Mouse (Mus musculus) urinary bladder, postnatal 25 days (tissue): ENCODE results near the gene Hist1h2ah.

Experiments used
- DNase-seq: peaks from one replicate; pipeline ENCODE4 v3.0.0; 2022; ENCODE audit warnings: low spot score

Hist1h2ah gene

DNA sequence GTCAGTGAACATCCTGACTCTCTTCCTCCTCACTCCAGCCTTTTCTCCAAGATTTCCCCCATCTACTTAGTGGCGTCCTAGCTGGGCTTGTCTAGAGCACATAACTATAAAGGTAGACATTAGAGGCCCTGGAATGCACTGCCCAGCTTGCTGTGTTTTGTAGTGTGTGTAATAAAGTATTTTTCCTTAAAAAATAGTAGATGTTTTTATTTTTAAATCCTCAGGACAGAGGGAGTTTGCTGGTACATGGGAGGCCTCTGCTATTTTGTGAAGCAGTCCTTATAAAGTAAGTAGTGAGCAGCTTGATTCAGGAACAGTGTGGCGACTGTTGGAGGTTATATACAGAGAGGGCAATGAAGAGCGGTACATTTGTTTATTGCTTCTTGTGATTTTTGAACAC lies 26.7 kb downstream of the Hist1h2ah start:
- DNase-seq: no peak

DNA sequence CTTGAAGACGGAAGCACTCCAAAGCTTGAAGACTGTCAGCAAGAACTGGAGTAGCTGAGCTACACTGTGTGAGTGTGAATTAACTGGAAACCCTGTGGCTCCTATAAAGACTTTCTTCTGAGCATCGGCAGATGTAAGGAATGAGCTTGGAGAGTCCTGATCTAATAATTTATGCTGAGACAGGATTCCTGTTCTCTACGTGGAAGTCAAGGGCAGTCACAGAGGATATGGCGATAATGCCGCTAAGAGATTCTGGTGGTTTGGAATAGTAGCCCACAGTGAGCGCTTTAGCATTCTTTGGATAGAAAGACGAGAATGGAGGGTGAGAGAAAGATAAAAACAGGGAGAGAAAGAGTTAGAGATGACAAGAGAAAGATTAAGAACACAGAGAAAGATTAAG lies 27.5 kb downstream of the Hist1h2ah start:
- no peak for DNase-seq

DNA sequence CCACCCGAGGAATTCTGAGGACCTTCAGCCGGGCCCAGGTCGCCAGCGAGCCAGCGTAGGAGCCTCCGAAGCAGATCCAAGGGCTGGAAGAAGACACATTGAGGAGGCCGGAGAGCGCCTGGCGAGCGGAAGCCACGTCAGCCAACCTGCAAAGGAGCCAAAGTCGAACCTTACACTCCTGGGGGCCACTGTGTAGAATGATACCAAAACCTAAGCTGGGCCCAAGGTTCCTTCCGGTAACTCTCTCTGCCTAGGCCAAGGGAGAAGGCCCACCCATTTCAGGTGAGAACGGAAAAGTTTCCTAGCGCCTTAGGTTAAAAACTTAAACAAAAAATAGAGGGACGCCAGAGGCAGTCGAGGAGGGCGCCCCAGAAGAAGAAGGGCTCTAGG lies 28.3 kb downstream of the Hist1h2ah start:
- DNase-seq: no peak

DNA sequence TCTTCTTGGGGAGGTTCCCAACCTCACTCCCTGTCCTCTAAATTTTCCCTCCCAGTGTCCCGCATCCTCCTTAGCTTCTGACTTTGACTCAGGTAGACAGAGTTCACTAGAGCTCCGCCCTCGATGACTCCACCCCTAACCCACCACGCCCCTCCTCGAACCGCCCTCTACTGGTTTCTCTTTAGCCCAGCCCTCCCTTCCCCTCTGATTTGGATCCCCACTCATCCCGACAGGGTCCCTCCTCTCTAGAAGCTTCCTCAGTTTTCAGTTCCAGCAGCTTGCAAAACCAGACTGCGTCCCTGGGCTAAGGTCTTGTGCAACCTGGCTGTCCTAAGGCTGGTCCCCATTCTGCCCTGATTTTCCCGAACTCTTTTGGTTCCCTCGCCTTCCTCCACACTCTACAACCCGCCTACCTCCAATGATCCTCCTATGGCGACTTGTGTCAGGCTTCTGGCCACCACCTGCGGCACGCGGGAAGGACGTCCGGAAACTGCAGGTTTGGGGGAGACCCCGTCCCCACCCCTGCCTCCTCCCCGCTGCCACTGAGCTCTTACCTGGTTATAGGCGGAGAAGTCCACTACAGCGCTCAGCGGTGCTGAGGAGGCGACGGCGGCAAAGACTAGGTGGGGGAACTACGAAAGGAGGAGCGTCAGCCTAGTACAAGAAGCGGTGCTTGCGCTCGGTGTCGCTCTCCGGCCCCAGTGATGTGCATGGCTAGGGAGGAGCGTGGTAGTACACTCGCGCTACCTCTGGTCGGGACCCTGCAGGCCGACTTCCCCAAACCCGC lies 28.8 kb downstream of the Hist1h2ah start:
- no peak for DNase-seq

DNA sequence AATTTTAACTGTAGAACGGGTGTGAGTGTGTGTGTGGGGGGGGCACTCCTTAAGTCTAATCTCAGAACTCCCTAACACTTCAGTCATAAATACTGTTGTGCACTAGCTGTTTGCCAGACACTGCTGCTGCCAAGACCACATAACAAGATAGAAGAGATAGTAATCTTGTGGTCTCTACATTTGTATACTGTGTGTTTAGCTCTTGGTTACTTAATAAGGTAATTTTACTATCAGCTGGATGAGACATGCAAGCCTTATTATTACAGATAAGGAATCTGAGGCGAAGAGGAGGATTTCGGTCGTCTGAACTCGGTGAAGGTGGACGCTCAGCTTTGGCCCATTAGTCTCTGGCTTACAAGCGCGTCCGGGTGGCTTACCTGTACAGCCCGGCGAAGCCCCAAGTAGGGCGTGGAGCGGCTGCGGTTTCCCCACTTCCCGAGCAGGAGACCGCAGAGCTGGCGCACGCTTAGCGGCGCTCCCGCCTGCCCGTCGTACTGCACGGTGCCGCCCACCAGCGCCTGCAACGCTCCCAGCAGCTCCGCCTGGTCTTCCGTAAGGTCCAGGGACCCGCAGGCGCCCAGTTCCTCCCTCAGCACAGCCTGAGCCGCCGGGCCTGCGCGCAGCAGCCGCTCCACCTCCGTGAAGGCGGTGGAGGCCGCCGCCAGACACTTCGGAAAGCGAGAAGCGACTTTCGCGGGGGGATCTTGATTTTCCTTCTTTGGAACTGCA lies 29.6 kb downstream of the Hist1h2ah start:
- no peak for DNase-seq

DNA sequence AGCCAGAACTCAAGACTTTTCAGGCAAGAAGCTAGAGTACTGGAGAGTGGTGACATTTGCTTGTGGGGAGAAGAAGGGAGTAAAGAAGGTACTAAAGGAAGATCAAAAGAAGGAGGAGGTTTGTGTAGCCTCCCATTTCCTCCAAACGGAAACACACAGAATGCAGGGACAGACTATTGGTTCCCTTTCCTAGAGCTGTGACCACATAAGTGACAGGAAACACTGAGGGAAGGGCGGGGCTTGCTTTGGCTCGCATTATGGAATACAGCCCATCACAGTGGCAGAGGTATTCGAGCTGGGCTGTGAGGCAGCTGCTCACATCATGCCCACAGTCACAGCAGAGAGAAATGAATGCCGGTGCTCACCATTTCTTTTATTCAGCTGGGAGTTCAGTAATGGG lies 33.5 kb downstream of the Hist1h2ah start:
- DNase-seq: no peak

DNA sequence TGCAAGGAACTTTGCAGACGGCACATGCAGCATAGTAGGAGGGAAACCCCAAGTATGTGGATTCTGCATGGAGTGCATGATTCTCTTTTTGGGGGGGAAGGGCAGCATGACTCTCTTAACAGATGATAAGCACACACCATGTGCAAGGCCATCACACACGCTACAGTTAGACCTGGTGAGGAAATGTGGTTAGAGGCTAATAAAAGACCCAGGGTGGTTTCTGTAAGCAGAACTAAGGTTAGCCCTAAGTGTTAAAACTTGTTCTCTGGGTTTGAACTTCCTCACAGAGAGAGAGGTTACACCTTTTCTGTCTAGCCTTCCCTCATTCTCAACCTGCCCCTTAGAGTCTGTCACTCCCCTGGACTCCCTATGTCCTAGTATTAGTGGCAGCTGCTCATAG lies 34.0 kb downstream of the Hist1h2ah start:
- no peak for DNase-seq

DNA sequence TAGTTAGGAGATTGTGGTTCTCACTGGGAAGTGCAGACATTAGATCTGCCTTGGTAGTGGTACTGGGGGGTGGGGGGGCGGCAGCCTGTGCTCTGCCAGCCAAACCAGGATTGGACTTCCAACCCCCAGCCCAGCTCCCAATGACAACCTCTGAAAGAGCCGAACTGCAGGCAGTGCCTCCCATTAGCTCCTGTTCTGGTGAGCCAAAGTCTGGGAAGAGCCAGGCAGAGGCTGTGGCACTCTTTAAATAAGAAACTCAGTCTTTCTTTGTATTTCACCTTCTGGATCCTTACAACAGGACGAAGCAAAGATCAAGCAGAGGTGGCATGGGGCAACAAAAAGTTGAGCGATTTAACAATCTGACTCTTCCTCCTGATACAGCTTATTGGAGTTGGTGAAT lies 36.2 kb downstream of the Hist1h2ah start:
- DNase-seq: no peak

DNA sequence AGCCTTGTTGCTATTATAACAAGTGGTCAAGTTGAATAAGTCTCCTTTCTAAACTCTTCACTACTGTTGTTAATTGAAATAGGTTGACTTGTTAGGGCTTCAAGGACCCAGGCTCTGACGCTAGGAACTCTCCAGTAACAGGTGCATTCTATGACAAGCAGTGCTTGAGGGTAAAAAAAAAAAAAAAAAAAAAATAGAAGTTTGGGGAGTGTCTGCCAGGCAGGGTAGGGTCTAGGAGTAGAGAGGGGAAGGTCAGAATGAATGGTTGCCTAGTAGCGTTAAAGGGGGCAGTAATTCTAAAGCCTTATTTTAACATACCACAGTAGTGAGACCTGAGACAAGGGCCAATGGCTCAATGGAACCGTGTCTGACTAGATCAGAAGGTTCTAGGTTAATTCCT lies 37.0 kb downstream of the Hist1h2ah start:
- no peak for DNase-seq

DNA sequence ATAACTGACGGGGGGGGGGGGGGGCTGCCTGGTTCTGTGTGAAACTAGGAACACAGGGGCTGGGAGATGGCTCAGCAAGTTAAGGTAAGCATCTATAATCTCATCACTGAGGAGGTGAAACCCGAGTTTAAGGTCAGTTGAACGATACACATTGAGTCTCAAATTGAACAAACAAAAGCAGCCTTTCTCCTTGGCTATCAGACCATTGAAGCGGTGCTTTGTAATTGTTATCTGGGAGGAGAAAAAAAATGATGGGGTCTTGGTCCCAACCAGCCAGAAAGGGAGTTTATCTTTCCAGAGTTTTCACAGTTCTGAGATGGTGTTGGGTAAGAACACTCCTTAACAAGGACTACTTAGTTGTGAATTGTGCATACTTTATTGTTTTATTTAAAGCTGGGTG lies 37.5 kb downstream of the Hist1h2ah start:
- DNase-seq: no peak

DNA sequence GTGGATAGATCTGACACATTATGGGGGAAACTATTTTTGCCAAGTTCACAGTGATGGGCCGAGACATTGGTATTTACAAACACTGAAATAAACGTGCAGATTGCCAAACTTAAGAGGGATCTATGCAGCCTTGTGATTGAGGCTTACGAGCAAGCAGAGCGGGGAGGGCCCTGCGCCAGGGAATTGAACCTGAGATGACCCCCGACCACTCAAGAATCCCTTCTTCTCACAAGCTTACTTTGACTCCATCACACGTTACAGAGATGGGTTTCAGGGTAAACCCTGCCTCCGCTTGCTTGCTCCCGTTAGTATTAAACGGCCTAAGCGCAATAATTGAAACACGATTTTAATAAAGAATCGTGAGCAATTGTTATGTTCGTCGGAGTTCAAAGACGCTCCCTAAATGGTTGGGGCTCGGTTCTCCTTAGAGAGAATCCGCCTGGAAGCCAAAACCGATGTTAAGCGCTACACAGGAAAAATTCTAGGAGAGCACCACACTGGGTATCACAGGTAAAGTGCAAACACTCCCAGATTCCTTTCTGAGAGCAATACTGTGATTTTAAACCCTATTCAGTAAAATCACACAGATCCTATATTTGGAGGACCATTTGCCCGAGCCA lies 38.1 kb downstream of the Hist1h2ah start:
- DNase-seq: no peak

DNA sequence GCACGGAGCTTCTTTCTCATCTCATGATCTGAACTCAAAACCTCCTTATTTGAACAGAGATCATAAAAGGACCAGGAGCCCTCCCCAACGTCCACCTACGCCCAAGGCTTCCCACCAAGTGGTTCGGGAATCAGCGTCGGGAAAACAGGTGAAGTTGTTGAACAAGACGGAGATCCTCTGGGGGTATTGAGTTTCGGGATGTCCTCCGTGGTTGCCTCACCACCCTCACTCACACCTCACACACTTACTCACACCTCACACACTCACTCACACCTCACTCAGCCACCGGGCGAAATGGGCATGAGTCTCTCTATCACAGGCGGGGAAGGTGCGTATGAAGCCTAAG lies 38.6 kb downstream of the Hist1h2ah start:
- no peak for DNase-seq

DNA sequence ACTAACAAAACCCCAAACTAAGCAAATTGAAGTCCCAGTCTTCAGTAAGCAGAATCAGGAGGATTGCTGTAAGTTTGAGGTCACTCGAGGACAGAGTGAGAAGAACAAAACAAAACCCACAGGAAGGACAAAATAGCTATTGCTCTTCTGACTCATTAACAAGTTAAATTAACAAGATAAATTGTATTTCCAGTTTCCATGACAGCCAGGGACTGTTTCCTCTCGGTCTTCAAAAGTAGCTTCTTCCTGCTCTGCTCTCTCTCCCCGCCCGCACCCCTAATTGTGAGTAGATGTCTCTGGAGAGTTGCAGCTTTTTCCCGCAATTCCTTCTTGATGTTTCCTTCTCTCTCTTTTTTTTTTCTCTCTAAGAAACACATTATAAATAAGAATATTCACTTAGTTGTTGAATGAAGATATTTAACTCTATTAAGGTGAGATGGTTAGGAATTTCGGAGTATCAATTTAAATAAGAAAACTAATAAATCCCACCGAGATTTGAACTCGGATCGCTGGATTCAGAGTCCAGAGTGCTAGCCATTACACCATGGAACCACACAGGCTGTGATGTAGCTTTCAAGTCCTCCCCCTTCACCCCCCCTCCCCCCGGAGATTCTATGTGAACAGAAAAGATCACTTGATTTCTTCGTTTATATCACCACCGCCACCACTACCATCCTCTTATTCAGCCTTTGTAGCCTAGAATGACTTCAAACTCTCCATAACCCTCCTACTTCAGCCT lies 39.1 kb downstream of the Hist1h2ah start:
- no peak for DNase-seq

DNA sequence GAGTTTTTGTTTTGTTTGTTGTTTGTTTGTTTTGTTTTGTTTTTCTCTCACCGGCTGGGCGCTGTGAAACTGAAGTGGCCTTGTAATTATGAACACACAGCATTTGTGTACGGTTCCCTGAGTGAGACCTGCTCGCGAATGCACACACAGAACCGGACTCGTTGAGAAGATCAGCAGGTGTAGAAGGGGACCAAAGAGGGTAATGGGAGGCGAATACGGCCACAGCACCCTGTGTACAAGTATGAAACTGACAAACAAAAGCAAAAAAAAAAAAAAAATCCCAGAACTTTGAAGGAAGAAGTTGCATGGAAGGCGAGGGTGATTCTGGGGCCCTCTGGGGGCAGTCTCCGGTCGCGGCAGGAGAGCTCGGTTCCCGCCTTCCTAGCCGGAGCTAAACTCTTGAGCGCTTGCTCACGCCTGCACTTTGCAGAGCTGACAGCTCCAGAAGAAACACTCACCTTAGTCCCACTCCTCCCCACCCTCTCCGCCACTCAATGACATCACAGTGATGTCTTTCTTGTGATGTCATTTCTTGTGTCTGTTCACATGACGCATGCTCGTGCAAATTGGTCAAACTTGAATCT lies 39.9 kb downstream of the Hist1h2ah start:
- DNase-seq: no peak

DNA sequence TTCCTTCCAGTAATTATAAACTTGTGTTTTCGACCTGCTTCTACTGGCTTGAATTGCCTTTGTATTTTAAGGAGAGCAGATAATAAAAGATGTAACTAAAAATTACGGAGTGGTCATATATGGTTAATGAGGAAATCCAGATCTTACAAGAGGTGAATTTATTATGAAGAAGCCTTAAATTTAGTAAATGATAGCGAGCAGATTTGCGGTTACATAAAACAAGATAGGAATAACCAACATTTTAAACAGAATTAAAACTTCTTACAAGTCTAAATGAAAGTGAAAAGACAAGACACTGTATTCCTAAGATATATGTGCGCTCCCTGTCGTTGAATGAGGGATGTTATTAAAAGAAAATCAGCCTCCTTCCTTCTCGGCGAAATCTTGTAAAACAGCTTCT lies 40.5 kb downstream of the Hist1h2ah start:
- no peak for DNase-seq

DNA sequence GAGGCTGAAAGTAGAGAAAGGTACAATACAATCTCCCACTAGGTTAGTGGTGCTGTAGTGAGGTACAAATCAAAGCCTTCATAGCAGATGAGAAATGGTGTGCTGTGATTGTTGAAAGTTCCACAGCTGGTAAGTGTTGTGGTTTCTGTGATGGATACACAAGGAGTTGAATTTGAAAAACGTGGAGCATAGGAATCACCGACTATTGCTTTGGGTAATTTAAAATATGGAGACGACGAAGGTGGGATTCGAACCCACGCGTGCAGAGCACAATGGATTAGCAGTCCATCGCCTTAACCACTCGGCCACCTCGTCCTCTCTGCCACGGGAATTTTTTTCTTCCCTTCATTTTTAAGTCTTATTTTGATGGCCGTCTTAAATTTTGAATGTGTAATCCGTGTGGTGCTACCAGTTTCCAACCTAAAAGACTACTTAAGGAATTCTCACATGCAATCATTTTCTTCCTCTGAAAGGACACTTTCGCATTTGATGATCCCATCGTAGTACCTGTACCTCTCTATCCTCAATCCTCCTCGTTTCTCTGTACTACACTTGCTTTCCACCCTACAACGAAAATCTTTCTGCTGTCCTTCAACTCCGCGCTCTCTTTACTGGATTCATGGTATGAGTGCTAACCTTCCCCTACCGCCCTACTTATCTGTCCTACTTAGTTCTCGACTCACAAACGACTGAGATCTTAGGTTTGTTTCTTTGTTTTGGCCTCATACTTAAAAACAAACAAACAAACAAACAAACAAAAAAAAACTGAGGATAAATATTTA lies 41.2 kb downstream of the Hist1h2ah start:
- DNase-seq: no peak

DNA sequence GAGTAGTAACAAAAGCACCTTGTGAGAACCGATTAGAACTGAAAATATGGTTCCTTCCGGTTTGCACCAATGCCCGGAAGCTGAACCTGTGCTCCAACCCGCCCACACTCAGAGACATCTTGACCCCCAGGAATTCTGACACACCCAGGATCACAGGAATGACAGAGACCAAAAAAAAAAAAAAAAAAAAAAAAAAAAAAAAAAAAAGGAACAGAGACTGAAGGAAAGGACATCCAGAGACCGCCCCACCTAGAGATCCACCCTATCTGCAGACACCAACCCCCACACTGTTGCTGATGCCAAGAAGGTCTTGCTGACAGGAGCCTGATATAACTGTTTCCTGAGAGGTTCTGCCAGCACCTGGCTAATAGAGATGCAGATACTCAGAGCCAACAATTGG lies 42.8 kb downstream of the Hist1h2ah start:
- no peak for DNase-seq
